Mouse (Mus musculus): ENCODE measurements around the gene Gm5105.

- TF ChIP-seq CTCF (IDR thresholded peaks at IDR 0.05; ENCODE audit: extremely low read depth, insufficient read length, insufficient replicate concordance, low read depth, low read length) (no peak), POLR2A (IDR thresholded peaks at IDR 0.05; ENCODE audit: low read depth, low read length) (no peak)
Measured at GRCm38 (mm10) chr3:138001865-138002264, 65.3 kb downstream of the Gm5105 start.

All from small intestine, adult 2 months (tissue).